In the genomic region with DNA sequence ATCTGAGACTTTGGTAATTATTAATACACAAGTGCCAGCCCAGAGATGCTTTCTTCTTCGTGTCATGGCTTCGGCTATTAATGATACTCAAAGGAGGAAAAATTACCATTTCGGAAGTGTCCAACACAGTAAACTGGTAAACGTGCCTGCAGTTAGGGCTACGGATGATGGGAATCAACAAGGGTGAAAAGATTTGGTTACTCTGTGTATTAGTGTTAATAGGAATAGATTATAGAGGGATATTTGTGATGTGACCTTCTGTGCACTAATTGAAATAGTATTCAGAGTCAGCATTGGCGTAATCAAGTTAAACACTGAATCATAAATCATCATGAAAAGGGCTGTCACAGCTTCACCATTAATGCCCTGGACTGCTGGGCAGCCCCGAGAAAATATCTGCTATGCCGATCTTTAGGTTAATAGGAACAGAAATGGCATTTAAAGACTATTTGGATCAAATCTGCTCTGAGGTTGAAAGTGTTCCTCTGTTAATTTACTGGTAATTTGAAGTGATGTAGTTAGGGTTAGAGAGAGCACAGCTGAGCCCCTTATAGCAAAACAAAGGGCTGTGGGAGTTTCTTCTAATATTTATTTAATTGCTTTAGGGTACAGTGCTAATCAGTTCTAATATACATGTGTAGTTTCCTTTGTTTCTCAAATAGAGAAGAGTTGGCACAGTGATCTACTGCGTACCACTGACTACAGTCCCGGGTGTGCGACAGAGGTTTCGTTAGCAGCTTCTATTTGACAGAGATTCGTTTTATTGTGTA, we compare ENCODE assay signal across 16 mouse cellular contexts.
DNase-seq lines count a peak whose midpoint lies in the region; ATAC-seq and TF ChIP-seq lines count a peak whose summit lies in the region.
"Had no signal": no experiment of that assay in that cellular context is flagged by ENCODE, and none has a peak within 500 bp of the region (broad histone marks: within the 10 kb centered on the region; RNA-seq: fewer than 3 reads in every experiment).

No protein-coding gene starts in this region.

- peak; percentile 26 for DNase-seq in embryo, embryonic 10.5 days (ENCODE audit: low spot score)
- no peak for DNase-seq in embryo, embryonic 10 days (ENCODE audit: low spot score)
- DNase-seq in embryo, embryonic 11 days = peak; percentile 28
- no peak for DNase-seq in thymus, adult 2 months
- DNase-seq in lung, adult 2 months = no peak
- no peak for DNase-seq in adrenal gland, postnatal 4 days (ENCODE audit: low spot score in 2 of 2)
- DNase-seq: cerebellum, adult 9-10 months; heart, postnatal 36 days; kidney, adult 8-10 months; lung, embryonic 14.5 days had no signal

- H3K4me3 ChIP-seq in hindbrain, embryonic 12.5 days = no peak overlapping the region
- no peak overlapping the region for H3K4me3 ChIP-seq in neural tube, embryonic 12.5 days
- H3K4me3 ChIP-seq in thymus, adult 2 months (ENCODE audit: control insufficient read depth, insufficient read depth, low read length) = no peak overlapping the region
- no peak overlapping the region for H3K4me3 ChIP-seq in lung, adult 2 months (replicated peaks; ENCODE audit: extremely low read depth, low read depth, low read length)
- H3K4me3 ChIP-seq: embryonic facial prominence, embryonic 10.5 days; left cerebral cortex, adult 2 months; limb, embryonic 15.5 days had no signal

- H3K36me3 ChIP-seq in hindbrain, embryonic 12.5 days = no peaks in the 10 kb centered on the region
- H3K36me3 ChIP-seq in neural tube, embryonic 12.5 days = no peaks in the 10 kb centered on the region
- no peaks in the 10 kb centered on the region for H3K36me3 ChIP-seq in thymus, adult 2 months (ENCODE audit: control insufficient read depth, insufficient read depth, low read length)
- H3K36me3 ChIP-seq: embryonic facial prominence, embryonic 10.5 days; limb, embryonic 15.5 days had no signal

- H3K4me1 ChIP-seq in hindbrain, embryonic 12.5 days = peaks cover 11% of the 10 kb centered on the region
- H3K4me1 ChIP-seq in neural tube, embryonic 12.5 days = peaks cover 8% of the 10 kb centered on the region; the same call in 1 of the 2 replicates
- no peaks in the 10 kb centered on the region for H3K4me1 ChIP-seq in thymus, adult 2 months (replicated peaks; ENCODE audit: control insufficient read depth, insufficient read depth, low read length)
- no peaks in the 10 kb centered on the region for H3K4me1 ChIP-seq in lung, adult 2 months (ENCODE audit: control insufficient read depth, insufficient read depth, low read length)

- H3K27ac ChIP-seq in hindbrain, embryonic 12.5 days = peak overlapping the region; percentile 35; the same call in 1 of the 2 replicates
- no peak overlapping the region for H3K27ac ChIP-seq in neural tube, embryonic 12.5 days
- no peak overlapping the region for H3K27ac ChIP-seq in thymus, adult 2 months (ENCODE audit: control insufficient read depth, insufficient read depth, low read length)
- H3K27ac ChIP-seq: embryonic facial prominence, embryonic 10.5 days; left cerebral cortex, adult 2 months; limb, embryonic 15.5 days had no signal

- WGBS in hindbrain, embryonic 12.5 days = 52% methylated on average over 13 of the region's 13 CpGs
- WGBS in neural tube, embryonic 12.5 days = 36% methylated on average over 13 of the region's 13 CpGs
- 95% methylated on average over 13 of the region's 13 CpGs for WGBS in thymus, adult 2 months
- 82% methylated on average over 13 of the region's 13 CpGs for WGBS in lung, adult 2 months

- no peak overlapping the region for H3K9ac ChIP-seq in hindbrain, embryonic 12.5 days
- no peak overlapping the region for H3K9ac ChIP-seq in neural tube, embryonic 12.5 days
- H3K9ac ChIP-seq: limb, embryonic 15.5 days; lung, embryonic 14.5 days had no signal

- H3K4me2 ChIP-seq in hindbrain, embryonic 12.5 days (replicated peaks) = 0 out of 2 replicates have a peak overlapping the region, but pooled peaks have one; percentile 8
- peak overlapping the region; percentile 27; the same call in 1 of the 2 replicates for H3K4me2 ChIP-seq in neural tube, embryonic 12.5 days (replicated peaks)
- H3K4me2 ChIP-seq: limb, embryonic 15.5 days; lung, embryonic 14.5 days had no signal

- peak; percentile 77 for ATAC-seq in hindbrain, embryonic 12.5 days (ENCODE audit: low FRiP score)
- peak; percentile 67 for ATAC-seq in neural tube, embryonic 12.5 days (ENCODE audit: low FRiP score, low read depth)

- H3K9me3 ChIP-seq in hindbrain, embryonic 12.5 days (replicated peaks) = no peaks in the 10 kb centered on the region
- H3K9me3 ChIP-seq in neural tube, embryonic 12.5 days = no peaks in the 10 kb centered on the region
- H3K9me3 ChIP-seq: embryonic facial prominence, embryonic 10.5 days; limb, embryonic 15.5 days had no signal

- no peak for TF ChIP-seq POLR2A in thymus, adult 2 months (IDR thresholded peaks at IDR 0.05; ENCODE audit: control insufficient read depth, extremely low read depth, insufficient read depth, low read length, poor library complexity)
- TF ChIP-seq POLR2A in lung, adult 2 months (IDR thresholded peaks at IDR 0.05; ENCODE audit: borderline replicate concordance, extremely low read depth, low read depth, low read length) = no peak

- no peaks in the 10 kb centered on the region for H3K27me3 ChIP-seq in hindbrain, embryonic 12.5 days
- H3K27me3 ChIP-seq in neural tube, embryonic 12.5 days (replicated peaks) = no peaks in the 10 kb centered on the region
- no peaks in the 10 kb centered on the region for H3K27me3 ChIP-seq in thymus, adult 2 months (ENCODE audit: control insufficient read depth, insufficient read depth, low read length)
- H3K27me3 ChIP-seq: CH12.LX; limb, embryonic 15.5 days had no signal

- no peak for TF ChIP-seq CTCF in thymus, adult 2 months (IDR thresholded peaks at IDR 0.05; ENCODE audit: borderline replicate concordance, control insufficient read depth, extremely low read depth, insufficient read depth, low read length, poor library complexity)
- no peak for TF ChIP-seq CTCF in lung, adult 2 months (IDR thresholded peaks at IDR 0.05; ENCODE audit: insufficient read depth, low read length)

Comparison
In these comparisons a context has a peak if more than half of its experiments do, and no peak if none do; other contexts are left out.
1. DNase-seq: peak in embryo, embryonic 10.5 days (single experiment) and embryo, embryonic 11 days (single experiment); none in embryo, embryonic 10 days (single experiment), thymus, adult 2 months (single experiment), lung, adult 2 months (single experiment) and adrenal gland, postnatal 4 days (0 of 2).